Mouse (Mus musculus): ENCODE measurements around the gene Cse1l. TPM values are rescaled to one million over a fixed set of nuclear protein-coding genes. Genes with fewer than 3 reads are reported as not detected.

The Cse1l gene
- polyA plus RNA-seq, 1 experiment from 2014 or later, result 155 TPM

GRCm38 (mm10) chr2:166909729-166910128 lies 3.9 kb downstream of the Cse1l start:
- no peaks in the 10 kb centered on the region for H3K9me3 ChIP-seq
- H3K27me3 ChIP-seq (ENCODE audit: insufficient read depth, poor library complexity, severe bottlenecking), result no peaks in the 10 kb centered on the region
- H3K36me3 ChIP-seq, result peaks cover 16% of the 10 kb centered on the region
- H3K4me3 ChIP-seq, result no peak overlapping the region
- peaks cover 20% of the 10 kb centered on the region for H3K4me1 ChIP-seq
- 67% methylated on average over 3 of the region's 3 CpGs for WGBS
- DNase-seq (ENCODE audit: low spot score), result no peak
- no peak overlapping the region; the same call in 1 of the 2 replicates for H3K27ac ChIP-seq

GRCm38 (mm10) chr2:166910536-166910935 lies 4.7 kb downstream of the Cse1l start:
- H3K4me1 ChIP-seq, result peaks cover 17% of the 10 kb centered on the region
- H3K9me3 ChIP-seq, result no peaks in the 10 kb centered on the region
- WGBS, result 91% methylated on average over 8 of the region's 8 CpGs
- DNase-seq (ENCODE audit: low spot score), result no peak
- H3K27me3 ChIP-seq (ENCODE audit: insufficient read depth, poor library complexity, severe bottlenecking), result no peaks in the 10 kb centered on the region
- H3K36me3 ChIP-seq, result peaks cover 18% of the 10 kb centered on the region
- no peak overlapping the region for H3K27ac ChIP-seq
- H3K4me3 ChIP-seq, result no peak overlapping the region

GRCm38 (mm10) chr2:166923971-166924370 lies 18.1 kb downstream of the Cse1l start:
- Histone ChIP-seq H3K27me3 (ENCODE audit: insufficient read depth, poor library complexity, severe bottlenecking) (no peaks in the 10 kb centered on the region), H3K36me3 (peaks cover 92% of the 10 kb centered on the region), H3K27ac (no peak overlapping the region), H3K4me3 (no peak overlapping the region), H3K4me1 (no peaks in the 10 kb centered on the region), H3K9me3 (no peaks in the 10 kb centered on the region)
- no peak for DNase-seq (ENCODE audit: low spot score)
- 82% methylated on average over 2 of the region's 2 CpGs for WGBS

GRCm38 (mm10) chr2:166933943-166934342 lies 28.1 kb downstream of the Cse1l start:
- no peaks in the 10 kb centered on the region for H3K27me3 ChIP-seq (ENCODE audit: insufficient read depth, poor library complexity, severe bottlenecking)
- no peak overlapping the region for H3K4me3 ChIP-seq
- WGBS, result 91% methylated on average over 6 of the region's 6 CpGs
- H3K27ac ChIP-seq, result no peak overlapping the region
- no peaks in the 10 kb centered on the region for H3K9me3 ChIP-seq
- peaks cover 92% of the 10 kb centered on the region for H3K36me3 ChIP-seq
- no peaks in the 10 kb centered on the region for H3K4me1 ChIP-seq
- DNase-seq (ENCODE audit: low spot score), result no peak

GRCm38 (mm10) chr2:166934416-166934815 lies 28.6 kb downstream of the Cse1l start:
- Histone ChIP-seq H3K27ac (no peak overlapping the region), H3K36me3 (peaks cover 92% of the 10 kb centered on the region), H3K4me1 (no peaks in the 10 kb centered on the region), H3K4me3 (no peak overlapping the region), H3K27me3 (ENCODE audit: insufficient read depth, poor library complexity, severe bottlenecking) (no peaks in the 10 kb centered on the region), H3K9me3 (no peaks in the 10 kb centered on the region)
- 93% methylated on average over 5 of the region's 5 CpGs for WGBS
- DNase-seq (ENCODE audit: low spot score), result no peak

- no peaks in the 10 kb centered on the region for H3K9me3 ChIP-seq
- H3K4me1 ChIP-seq, result no peaks in the 10 kb centered on the region
- WGBS, result 93% methylated on average over 7 of the region's 7 CpGs
- H3K27ac ChIP-seq, result no peak overlapping the region
- H3K27me3 ChIP-seq (ENCODE audit: insufficient read depth, poor library complexity, severe bottlenecking), result no peaks in the 10 kb centered on the region
- DNase-seq (ENCODE audit: low spot score), result no peak
- peaks cover 91% of the 10 kb centered on the region for H3K36me3 ChIP-seq
- no peak overlapping the region for H3K4me3 ChIP-seq
Observed at GRCm38 (mm10) chr2:166935582-166935981, 29.7 kb downstream of the Cse1l start.

- DNase-seq (ENCODE audit: low spot score), result no peak
- Histone ChIP-seq H3K27ac (no peak overlapping the region), H3K9me3 (no peaks in the 10 kb centered on the region), H3K27me3 (ENCODE audit: insufficient read depth, poor library complexity, severe bottlenecking) (no peaks in the 10 kb centered on the region), H3K36me3 (peaks cover 91% of the 10 kb centered on the region), H3K4me3 (no peak overlapping the region), H3K4me1 (no peaks in the 10 kb centered on the region)
- 97% methylated on average over 2 of the region's 2 CpGs for WGBS
Observed at GRCm38 (mm10) chr2:166936166-166936565, 30.3 kb downstream of the Cse1l start.

- 89% methylated on average over 2 of the region's 2 CpGs for WGBS
- peaks cover 95% of the 10 kb centered on the region for H3K36me3 ChIP-seq
- no peaks in the 10 kb centered on the region for H3K27me3 ChIP-seq (ENCODE audit: insufficient read depth, poor library complexity, severe bottlenecking)
- H3K9me3 ChIP-seq, result no peaks in the 10 kb centered on the region
- no peak for DNase-seq (ENCODE audit: low spot score)
- H3K4me1 ChIP-seq, result no peaks in the 10 kb centered on the region
- H3K4me3 ChIP-seq, result no peak overlapping the region
- no peak overlapping the region for H3K27ac ChIP-seq
Observed at GRCm38 (mm10) chr2:166943146-166943545, 37.3 kb downstream of the Cse1l start.

GRCm38 (mm10) chr2:166944346-166944745 lies 38.5 kb downstream of the Cse1l start:
- Histone ChIP-seq H3K27me3 (ENCODE audit: insufficient read depth, poor library complexity, severe bottlenecking) (no peaks in the 10 kb centered on the region), H3K9me3 (no peaks in the 10 kb centered on the region), H3K4me3 (no peak overlapping the region), H3K4me1 (no peaks in the 10 kb centered on the region), H3K27ac (no peak overlapping the region), H3K36me3 (peaks cover 96% of the 10 kb centered on the region)
- 80% methylated on average over 1 of the region's 1 CpGs for WGBS
- no peak for DNase-seq (ENCODE audit: low spot score)

GRCm38 (mm10) chr2:166945456-166945855 lies 39.6 kb downstream of the Cse1l start:
- H3K4me1 ChIP-seq, result no peaks in the 10 kb centered on the region
- peaks cover 97% of the 10 kb centered on the region for H3K36me3 ChIP-seq
- H3K27me3 ChIP-seq (ENCODE audit: insufficient read depth, poor library complexity, severe bottlenecking), result no peaks in the 10 kb centered on the region
- no peak for DNase-seq (ENCODE audit: low spot score)
- no peaks in the 10 kb centered on the region for H3K9me3 ChIP-seq
- no peak overlapping the region for H3K4me3 ChIP-seq
- no peak overlapping the region for H3K27ac ChIP-seq
- WGBS, result 62% methylated on average over 4 of the region's 4 CpGs

GRCm38 (mm10) chr2:166948246-166948645 lies 42.4 kb downstream of the Cse1l start:
- Histone ChIP-seq H3K9me3 (no peaks in the 10 kb centered on the region), H3K4me3 (no peak overlapping the region), H3K4me1 (0 out of 2 replicates have a peak, but pooled peaks cover 4% of the 10 kb centered on the region), H3K27me3 (ENCODE audit: insufficient read depth, poor library complexity, severe bottlenecking) (no peaks in the 10 kb centered on the region), H3K27ac (no peak overlapping the region), H3K36me3 (peaks cover 96% of the 10 kb centered on the region)
- DNase-seq (ENCODE audit: low spot score), result no peak
- 81% methylated on average over 1 of the region's 1 CpGs for WGBS

GRCm38 (mm10) chr2:166948936-166949335 lies 43.1 kb downstream of the Cse1l start:
- no peak for DNase-seq (ENCODE audit: low spot score)

GRCm38 (mm10) chr2:166950853-166951648 lies 45.2 kb downstream of the Cse1l start:
- Histone ChIP-seq H3K27ac (no peak overlapping the region), H3K36me3 (peaks cover 96% of the 10 kb centered on the region), H3K4me3 (no peak overlapping the region), H3K27me3 (ENCODE audit: insufficient read depth, poor library complexity, severe bottlenecking) (no peaks in the 10 kb centered on the region), H3K4me1 (0 out of 2 replicates have a peak, but pooled peaks cover 4% of the 10 kb centered on the region), H3K9me3 (no peaks in the 10 kb centered on the region)
- no peak for DNase-seq (ENCODE audit: low spot score)
- WGBS, result 84% methylated on average over 14 of the region's 14 CpGs

More at GRCm38 (mm10) chr2:166948936-166949335, 43.1 kb downstream of the Cse1l start:
- H3K4me1 ChIP-seq, result 0 out of 2 replicates have a peak, but pooled peaks cover 4% of the 10 kb centered on the region
- no peak overlapping the region for H3K4me3 ChIP-seq
- H3K27me3 ChIP-seq (ENCODE audit: insufficient read depth, poor library complexity, severe bottlenecking), result no peaks in the 10 kb centered on the region
- H3K27ac ChIP-seq, result no peak overlapping the region
- H3K36me3 ChIP-seq, result peaks cover 96% of the 10 kb centered on the region
- H3K9me3 ChIP-seq, result no peaks in the 10 kb centered on the region
- WGBS, result 92% methylated on average over 10 of the region's 10 CpGs
